Mouse (Mus musculus) kidney, adult 2 months (tissue): ENCODE measurements around the gene Klhl23.

Experiments used
- CTCF ChIP-seq: fragments of 200-500 bp; conservative IDR thresholded peaks from 2 replicates; pipeline ENCODE4 v1.5.1; 2011; ENCODE audit warnings: low read depth, mild to moderate bottlenecking, control low read depth, low read length, moderate library complexity, mixed read lengths; ENCODE audit not compliant: insufficient read depth, insufficient read length
- POLR2A ChIP-seq: fragments of 200-500 bp; IDR thresholded peaks from one replicate; pipeline ENCODE4 v1.6.1; 2011; ENCODE audit warnings: low read depth, low read length, control low read depth

GRCm38 (mm10) chr2:69803756-69804155, 18.0 kb upstream of the Klhl23 start:
- TF ChIP-seq POLR2A (no peak), CTCF (no peak)
